Mouse (Mus musculus): Measurements from ENCODE around the gene Aimp1. TPM values are rescaled to one million over a fixed set of nuclear protein-coding genes. Genes with fewer than 3 reads are reported as not detected.

Aimp1 gene
- polyA plus RNA-seq (2012; rRNA removed): 80.6 and 86.2 TPM in 2 replicates

DNA sequence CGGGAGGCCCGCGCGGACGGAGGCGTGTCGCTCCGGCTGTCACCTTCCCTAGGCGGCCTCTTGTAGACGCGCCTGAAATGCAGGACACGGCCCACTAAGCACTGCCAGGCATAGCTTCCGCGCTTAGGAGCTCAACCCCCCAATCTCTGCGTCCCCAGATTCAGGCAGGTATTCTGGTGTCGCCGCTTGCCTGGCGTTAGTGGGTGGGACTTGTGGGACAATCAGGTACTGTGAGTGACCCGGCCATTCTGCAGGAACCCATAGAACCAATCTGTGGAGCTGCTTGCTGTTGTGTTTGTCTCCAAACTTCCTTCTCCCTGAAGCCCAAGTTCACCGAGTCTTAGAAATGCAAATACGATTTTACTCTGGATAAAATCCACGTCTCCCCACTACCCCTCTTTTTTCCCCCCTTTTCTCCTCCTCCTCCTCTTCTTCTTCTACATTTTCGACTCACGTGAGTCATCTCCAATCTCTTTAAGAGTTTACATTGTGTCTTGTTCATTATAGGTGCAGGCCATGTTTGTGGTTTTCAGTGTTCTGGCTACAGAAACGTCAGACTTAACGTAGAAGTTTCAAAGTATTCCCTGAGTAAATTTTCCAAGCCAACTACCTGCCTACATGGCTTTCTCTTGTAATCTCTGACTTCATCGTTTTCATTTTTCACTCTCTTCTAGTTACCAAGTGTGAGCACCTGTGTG is at the start of gene Aimp1:
TSS of gene Aimp1 (minus strand) at position 140 of the 698 bp plus-strand sequence.

DNA sequence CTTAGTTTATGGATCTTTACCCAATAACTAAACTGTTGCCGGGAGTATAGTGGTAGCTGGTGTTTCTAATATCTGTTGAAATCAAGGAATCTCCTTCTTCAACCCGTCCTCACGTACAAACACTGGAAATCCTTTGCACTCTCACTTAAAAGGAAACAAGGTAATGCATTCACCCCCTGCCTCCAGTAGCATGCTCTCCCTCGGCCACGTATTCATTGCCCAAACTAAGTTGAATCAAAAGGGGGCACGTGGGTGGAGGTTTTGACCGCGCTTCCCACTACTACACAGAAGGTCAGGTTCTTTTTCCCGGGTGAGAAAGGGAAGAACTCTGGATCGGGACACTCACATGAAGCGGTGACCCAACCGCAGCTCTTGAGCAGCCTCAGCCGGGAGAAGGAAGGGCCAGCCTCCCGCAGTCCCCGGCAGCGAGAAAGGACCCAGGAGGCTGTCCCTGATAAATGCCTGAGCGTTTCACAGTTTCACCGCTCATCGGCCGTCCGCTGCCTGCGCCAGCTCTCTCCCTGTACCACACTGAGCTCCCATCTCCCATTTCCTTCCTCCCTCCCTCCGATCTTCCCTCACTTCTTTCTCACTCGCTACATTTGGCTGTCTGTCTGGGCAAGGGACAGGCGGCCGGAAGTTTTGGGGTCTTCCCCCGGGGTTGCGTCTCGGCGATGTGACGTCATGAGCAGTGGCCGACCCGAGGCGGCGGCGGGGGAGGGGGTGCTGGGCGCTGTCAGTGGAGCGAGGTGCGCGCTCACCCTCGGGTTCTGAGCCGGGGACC is 531 bp downstream of the Aimp1 start, which contains the start of gene Tbck:
TSS of gene Tbck (plus strand) at position 698 of the 784 bp plus-strand sequence.

DNA sequence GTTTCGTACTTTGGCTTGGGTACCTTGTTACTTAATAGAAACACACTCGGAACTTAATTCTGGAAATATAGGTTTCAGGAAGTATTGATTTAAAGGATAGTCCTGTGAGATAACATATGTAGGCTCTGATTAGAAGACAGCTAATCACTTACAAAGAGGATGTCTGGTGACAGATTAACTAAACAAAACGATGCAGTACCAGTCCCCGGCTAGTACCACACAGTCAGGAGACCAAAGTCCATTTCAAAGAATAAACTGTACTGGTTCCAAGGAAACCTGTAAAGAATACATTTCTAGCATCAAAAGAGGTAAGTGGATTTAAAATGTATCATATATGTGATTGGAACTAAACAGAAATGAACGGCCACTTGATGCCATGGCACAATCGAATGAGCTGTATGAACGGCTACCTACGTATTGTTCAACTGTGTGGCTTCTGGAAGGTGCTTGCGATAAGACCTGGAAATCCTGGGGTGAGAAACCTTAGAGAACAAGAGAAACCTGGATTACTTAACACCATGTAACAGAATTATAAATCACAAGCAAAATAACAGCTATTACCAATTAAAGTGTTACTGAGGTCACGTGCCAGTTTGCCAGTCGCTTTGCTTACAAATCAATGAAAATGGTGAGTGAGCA is 54.5 kb downstream of the Aimp1 start, which contains the start of gene Gimd1:
TSS of gene Gimd1 (plus strand) at position 220 of the 639 bp plus-strand sequence.

Other genes with a start within 250 kb of the Aimp1 start
- not detected in 2 replicates for gene Gimd1, start 54.5 kb downstream of the Aimp1 start, polyA plus RNA-seq (2012; rRNA removed)
- gene Tbck, start 226 bp downstream of the Aimp1 start, polyA plus RNA-seq (2012; rRNA removed): 8.1 and 8.5 TPM in 2 replicates